Mouse (Mus musculus) mouse trophoblast stem cell (cell line): ENCODE results near the gene Becn1.

Experiments used
- in situ Hi-C, 2 experiments: fragments of 300-500 bp; cut with MseI, MboI; formaldehyde crosslinking; loops; 2 replicates in 1 of 2; 3 replicates in 1 of 2; pipeline ENCODE4 v1.15.1; 2025

Becn1 gene

GRCm38 (mm10) chr11:101245855-101246701 is 56.0 kb downstream of the Becn1 start, which contains the start of gene Ramp2:
Gene Ramp2 (plus strand): TSS chr11:101246028.
- in situ Hi-C loops = loop anchor here (5.0 kb wide), 1 partner anchor 34 kb away; no protein-coding TSS in a partner anchor

- in situ Hi-C loops = loop anchor here (5.0 kb wide), 1 partner anchor 33 kb away; no protein-coding TSS in a partner anchor
Observed at GRCm38 (mm10) chr11:101245071-101245470, 57.0 kb downstream of the Becn1 start.

GRCm38 (mm10) chr11:101238071-101238647 is 63.9 kb downstream of the Becn1 start:
- in situ Hi-C loops = no loop called here

- in situ Hi-C loops = no loop called here
Observed at GRCm38 (mm10) chr11:101236782-101237181, 65.3 kb downstream of the Becn1 start.
